8 mouse cellular contexts compared by ENCODE assay signal in genomic region chr11:79339234-79339807, GRCm38 (mm10). TPM values are rescaled to one million over a fixed set of nuclear protein-coding genes. Genes with fewer than 3 reads are reported as not detected.
A peak's percentile ranks its signal among the peaks of the same experiment; 100 is the strongest.
DNase-seq lines count a peak whose midpoint lies in the region; ATAC-seq and TF ChIP-seq lines count a peak whose summit lies in the region.

Gene Nf1 (plus strand): TSS chr11:79339693.

- H3K36me3 ChIP-seq in forebrain, embryonic 10.5 days (replicated peaks), result peaks cover 32% of the 10 kb centered on the region
- H3K36me3 ChIP-seq in heart, embryonic 15.5 days, result no peaks in the 10 kb centered on the region
- no peaks in the 10 kb centered on the region for H3K36me3 ChIP-seq in liver, embryonic 14.5 days (replicated peaks; ENCODE audit: control insufficient read depth, insufficient read depth, low read depth)
- H3K36me3 ChIP-seq in neural tube, embryonic 11.5 days (ENCODE audit: control insufficient read depth, insufficient read depth, low read length), result no peaks in the 10 kb centered on the region
- no peaks in the 10 kb centered on the region; the same call in 1 of the 2 replicates for H3K36me3 ChIP-seq in stomach, postnatal 0 days (ENCODE audit: control insufficient read depth, insufficient read depth, low read length)

- H3K4me3 ChIP-seq in forebrain, embryonic 10.5 days, result peak within 1 kb of the TSS; percentile 93
- peak within 1 kb of the TSS; percentile 89 for H3K4me3 ChIP-seq in heart, embryonic 15.5 days
- H3K4me3 ChIP-seq in liver, embryonic 14.5 days (ENCODE audit: insufficient read depth in 1 of 2, low read depth in 2 of 2, low read length in 2 of 2), result peak within 1 kb of the TSS; percentile 71 to 73
- peak within 1 kb of the TSS; percentile 96 for H3K4me3 ChIP-seq in neural tube, embryonic 11.5 days (ENCODE audit: low read depth, low read length)
- peak within 1 kb of the TSS; percentile 91 for H3K4me3 ChIP-seq in stomach, postnatal 0 days (ENCODE audit: low read depth, low read length)

- WGBS in forebrain, embryonic 10.5 days, result under 1% methylated on average over 48 of the region's 49 CpGs
- 0% methylated on average over 44 of the region's 49 CpGs for WGBS in heart, embryonic 15.5 days
- under 1% methylated on average over 48 of the region's 49 CpGs for WGBS in liver, embryonic 14.5 days (ENCODE audit: insufficient replicate concordance)
- WGBS in neural tube, embryonic 11.5 days, result under 1% methylated on average over 45 of the region's 49 CpGs
- WGBS in stomach, postnatal 0 days, result under 1% methylated on average over 46 of the region's 49 CpGs

- H3K4me1 ChIP-seq in forebrain, embryonic 10.5 days, result peaks cover 28% of the 10 kb centered on the region
- H3K4me1 ChIP-seq in heart, embryonic 15.5 days (replicated peaks), result peaks cover 28% of the 10 kb centered on the region
- peaks cover 4 to 10% of the 10 kb centered on the region in 2 experiments for H3K4me1 ChIP-seq in liver, embryonic 14.5 days (replicated peaks; ENCODE audit: control insufficient read depth in 2 of 2, insufficient read depth in 2 of 2, low read length in 1 of 2)
- peaks cover 6% of the 10 kb centered on the region for H3K4me1 ChIP-seq in neural tube, embryonic 11.5 days (ENCODE audit: control insufficient read depth, insufficient read depth, low read length)
- H3K4me1 ChIP-seq in stomach, postnatal 0 days (replicated peaks; ENCODE audit: control insufficient read depth, insufficient read depth), result no peaks in the 10 kb centered on the region; the same call in 1 of the 2 replicates

- peak; percentile 75 for DNase-seq in c-Kit-negative CD71-positive TER-119-positive erythroid progenitor cells, embryonic 14.5 days (ENCODE audit: low read depth, low spot score)
- peak; percentile 97 for DNase-seq in forebrain, embryonic 10.5 days (ENCODE audit: extremely low spot score, low spot score)
- DNase-seq in kidney, postnatal 25 days, result peak; percentile 95 to 97
- DNase-seq in liver, embryonic 14.5 days (ENCODE audit: low read depth in 3 of 3, low spot score in 3 of 3), result peak; percentile 77 to 84 (median 80)
- peak; percentile 99 for DNase-seq in neural tube, embryonic 11.5 days (ENCODE audit: low spot score)
- DNase-seq in stomach, postnatal 0 days (ENCODE audit: low spot score), result peak; percentile 96

- H3K9me3 ChIP-seq in forebrain, embryonic 10.5 days, result peaks cover 4% of the 10 kb centered on the region; the same call in 1 of the 2 replicates
- no peaks in the 10 kb centered on the region for H3K9me3 ChIP-seq in heart, embryonic 15.5 days (replicated peaks)
- no peaks in the 10 kb centered on the region for H3K9me3 ChIP-seq in liver, embryonic 14.5 days (ENCODE audit: control insufficient read depth, low read length)
- no peaks in the 10 kb centered on the region for H3K9me3 ChIP-seq in neural tube, embryonic 11.5 days (ENCODE audit: control insufficient read depth, low read length)
- no peaks in the 10 kb centered on the region for H3K9me3 ChIP-seq in stomach, postnatal 0 days (ENCODE audit: control insufficient read depth, low read length)

- TF ChIP-seq EP300 in liver, embryonic 14.5 days (IDR thresholded peaks at IDR 0.05; ENCODE audit: low read depth), result no peak
- TF ChIP-seq EP300 in stomach, postnatal 0 days (optimal IDR thresholded peaks at IDR 0.05), result no peak

- peaks cover 13% of the 10 kb centered on the region for H3K27me3 ChIP-seq in forebrain, embryonic 10.5 days (ENCODE audit: poor library complexity, severe bottlenecking)
- no peaks in the 10 kb centered on the region for H3K27me3 ChIP-seq in heart, embryonic 15.5 days
- no peaks in the 10 kb centered on the region for H3K27me3 ChIP-seq in liver, embryonic 14.5 days (ENCODE audit: control insufficient read depth, insufficient read depth, low read length)
- no peaks in the 10 kb centered on the region for H3K27me3 ChIP-seq in neural tube, embryonic 11.5 days (ENCODE audit: control insufficient read depth, insufficient read depth, low read length)
- no peaks in the 10 kb centered on the region for H3K27me3 ChIP-seq in stomach, postnatal 0 days (ENCODE audit: control insufficient read depth, insufficient read depth, low read length)

- H3K4me2 ChIP-seq in heart, embryonic 15.5 days, result peak within 1 kb of the TSS; percentile 82
- peak within 1 kb of the TSS; percentile 77 for H3K4me2 ChIP-seq in liver, embryonic 14.5 days (ENCODE audit: low read depth)
- peak within 1 kb of the TSS; percentile 64 for H3K4me2 ChIP-seq in neural tube, embryonic 11.5 days (ENCODE audit: low read depth)
- H3K4me2 ChIP-seq in stomach, postnatal 0 days (replicated peaks; ENCODE audit: low read depth), result peak within 1 kb of the TSS; percentile 77

- peak within 1 kb of the TSS; percentile 100 for H3K27ac ChIP-seq in forebrain, embryonic 10.5 days
- H3K27ac ChIP-seq in heart, embryonic 15.5 days, result peak within 1 kb of the TSS; percentile 93
- H3K27ac ChIP-seq in liver, embryonic 14.5 days, result no peak within 1 kb of the TSS
- H3K27ac ChIP-seq in neural tube, embryonic 11.5 days (ENCODE audit: low read depth, low read length), result peak within 1 kb of the TSS; percentile 87
- peak within 1 kb of the TSS; percentile 91 for H3K27ac ChIP-seq in stomach, postnatal 0 days (replicated peaks)

- TF ChIP-seq CTCF in liver, embryonic 14.5 days (IDR thresholded peaks at IDR 0.05; ENCODE audit: low read depth), result no peak
- no peak for TF ChIP-seq CTCF in stomach, postnatal 0 days (IDR thresholded peaks at IDR 0.05; ENCODE audit: low read depth)

- peak within 1 kb of the TSS; percentile 94 for H3K9ac ChIP-seq in heart, embryonic 15.5 days
- peak within 1 kb of the TSS; percentile 68 for H3K9ac ChIP-seq in liver, embryonic 14.5 days (replicated peaks)
- H3K9ac ChIP-seq in neural tube, embryonic 11.5 days (ENCODE audit: low read length), result peak within 1 kb of the TSS; percentile 95
- peak within 1 kb of the TSS; percentile 96 for H3K9ac ChIP-seq in stomach, postnatal 0 days (ENCODE audit: low read length)

- ATAC-seq in CD4-positive, CD25-positive, alpha-beta regulatory T cell, adult 4 months, result peak; percentile 77
- ATAC-seq in heart, embryonic 15.5 days (replicated peaks; ENCODE audit: insufficient number of reproducible peaks, insufficient read depth, low FRiP score, low read depth), result peak; percentile 91
- ATAC-seq in liver, embryonic 14.5 days (ENCODE audit: insufficient read depth), result peak; percentile 87
- peak; percentile 93 for ATAC-seq in neural tube, embryonic 11.5 days (ENCODE audit: insufficient read depth, low FRiP score, low TSS enrichment)
- peak; percentile 96 for ATAC-seq in stomach, postnatal 0 days (ENCODE audit: low FRiP score, low TSS enrichment)

RNA-seq across cellular contexts. Expression of gene Nf1, which starts in this region (rescaled TPM):
- polyA plus RNA-seq in CD4-positive, CD25-positive, alpha-beta regulatory T cell, adult 4 months (2017; shearing (Covaris generic)), result 1 to 10 TPM; 1.6 to 2.5 TPM
- polyA plus RNA-seq in forebrain, embryonic 10.5 days (2016; fragmentation: Nextera tagmentation; extraction: Ambion mirVana), result 6.0 and 7.4 TPM in 2 replicates
- polyA plus RNA-seq in heart, embryonic 15.5 days (2015; fragmentation: Nextera tagmentation; extraction: Ambion mirVana), result 3.6 and 3.7 TPM in 2 replicates
- 2.0 and 2.3 TPM in 2 replicates for polyA plus RNA-seq in liver, embryonic 14.5 days (2012; rRNA removed)
- polyA plus RNA-seq in liver, embryonic 14.5 days (2014; fragmentation: Nextera tagmentation; extraction: Ambion mirVana), result 1.7 and 1.8 TPM in 2 replicates
- polyA plus RNA-seq in neural tube, embryonic 11.5 days (2014; fragmentation: Nextera tagmentation; extraction: Ambion mirVana), result 10.3 and 11.3 TPM in 2 replicates
- polyA plus RNA-seq in stomach, postnatal 0 days (2015; fragmentation: Nextera tagmentation; extraction: Ambion mirVana), result 2.6 and 3.2 TPM in 2 replicates
